Mouse (Mus musculus) neural tube, embryonic 14.5 days (tissue): Measurements from ENCODE around the gene Cryba2. TPM values are rescaled to one million over a fixed set of nuclear protein-coding genes. Genes with fewer than 3 reads are reported as not detected.
A peak's percentile ranks its signal among the peaks of the same experiment; 100 is the strongest.

Source experiments
- microRNA counts: library from miRNA; unstranded; fragments of <30 nt; microRNA quantifications from one replicate; lab custom pipeline; 2016
- microRNA-seq: library from miRNA; unstranded; fragments of <30 nt; microRNA quantifications from one replicate; pipeline ENCODE4, GENCODE M21; 2016
- polyA plus RNA-seq: library from polyadenylated mRNA; unstranded; fragments of >200 nt; fragmentation: Nextera tagmentation; extraction: Ambion mirVana; gene quantifications from 2 replicates; pipeline ENCODE4 v1.2.1, GENCODE M21; 2014

Cryba2 gene
- polyA plus RNA-seq, 1 experiment from 2014 or later, result 1.7 TPM

MicroRNAs encoded within 50 kb of the gene (microRNA counts, 519-probe panel; counts per million panel counts)
- microRNA mmu-miR-375 (lab: Ali Mortazavi, UCI), result not detected

Small RNA genes within 50 kb of the gene (microRNA-seq; reads per million reads assigned to microRNA genes)
- 68.3 reads per million, percentile 40 among the genes with 10 or more reads in this experiment for gene Mir375

Other genes starting within 250 kb of the Cryba2 start
- 11.6 and 17.1 TPM in 2 replicates for gene Ttll4, start 231.4 kb downstream of the Cryba2 start, polyA plus RNA-seq
- gene Cyp27a1, start 179.6 kb downstream of the Cryba2 start, polyA plus RNA-seq, result 1.2 and 2.9 TPM in 2 replicates
- 0.23 TPM in 1 of 2 replicates, not detected in the other for gene Prkag3, start 143.9 kb downstream of the Cryba2 start, polyA plus RNA-seq
- 8.4 TPM in 1 of 2 replicates, not detected in the other for gene Wnt6, start 121.3 kb downstream of the Cryba2 start, polyA plus RNA-seq
- not detected in 2 replicates for gene Wnt10a, start 101.6 kb downstream of the Cryba2 start, polyA plus RNA-seq
- 14.4 and 19.6 TPM in 2 replicates for gene Cdk5r2, start 38.2 kb downstream of the Cryba2 start, polyA plus RNA-seq
- not detected in 2 replicates for gene Fev, start 7.7 kb downstream of the Cryba2 start, polyA plus RNA-seq
- gene Cfap65, start 42.5 kb upstream of the Cryba2 start, polyA plus RNA-seq, result 0.26 and 0.74 TPM in 2 replicates
- 0.24 and 0.32 TPM in 2 replicates for gene Ihh, start 58.5 kb upstream of the Cryba2 start, polyA plus RNA-seq
- gene Nhej1, start 232.1 kb upstream of the Cryba2 start, polyA plus RNA-seq, result 6.1 and 7.4 TPM in 2 replicates
- gene Slc23a3, start 240.7 kb upstream of the Cryba2 start, polyA plus RNA-seq, result 0.39 TPM in 1 of 2 replicates, not detected in the other
- 44.4 and 47.6 TPM in 2 replicates for gene Cnppd1, start 249.6 kb upstream of the Cryba2 start, polyA plus RNA-seq
- gene Retreg2, start 249.6 kb upstream of the Cryba2 start, polyA plus RNA-seq, result 146 and 152 TPM in 2 replicates